Mouse (Mus musculus) testis, postnatal 10 days (tissue): Measurements from ENCODE around the gene Pqlc3.
A peak's percentile ranks its signal among the peaks of the same experiment; 100 is the strongest.

Experiments used
- DNase-seq: peaks from one replicate; pipeline ENCODE4 v3.0.0; 2021; ENCODE audit warnings: low spot score

Gene Pqlc3

GRCm38 (mm10) chr12:17001211-17001610, 1.0 kb upstream of the Pqlc3 start:
- no peak for DNase-seq

- DNase-seq: no peak
These were observed 420 bp upstream of the Pqlc3 start for GRCm38 (mm10) chr12:17000628-17001027.

- no peak for DNase-seq
These were observed 1.1 kb downstream of the Pqlc3 start for GRCm38 (mm10) chr12:16999146-16999545.

GRCm38 (mm10) chr12:16996886-16997462, 3.2 kb downstream of the Pqlc3 start:
- no peak for DNase-seq

- no peak for DNase-seq
These were observed 3.9 kb downstream of the Pqlc3 start for GRCm38 (mm10) chr12:16996281-16996680.

GRCm38 (mm10) chr12:16994291-16994690, 5.9 kb downstream of the Pqlc3 start:
- DNase-seq: no peak

GRCm38 (mm10) chr12:16992355-16992754, 7.9 kb downstream of the Pqlc3 start:
- no peak for DNase-seq

- DNase-seq: no peak
These were observed 8.8 kb downstream of the Pqlc3 start for GRCm38 (mm10) chr12:16991376-16991775.

- no peak for DNase-seq
These were observed 14.4 kb downstream of the Pqlc3 start for GRCm38 (mm10) chr12:16985778-16986177.

GRCm38 (mm10) chr12:16977120-16977519, 23.1 kb downstream of the Pqlc3 start:
- DNase-seq: no peak

- DNase-seq: no peak
These were observed 33.4 kb downstream of the Pqlc3 start for GRCm38 (mm10) chr12:16966811-16967210.

GRCm38 (mm10) chr12:16963354-16963753, 36.9 kb downstream of the Pqlc3 start:
- no peak for DNase-seq

GRCm38 (mm10) chr12:16958851-16959250, 41.4 kb downstream of the Pqlc3 start:
- peak; percentile 40 for DNase-seq

- no peak for DNase-seq
These were observed 52.0 kb downstream of the Pqlc3 start for GRCm38 (mm10) chr12:16948239-16948638.

- no peak for DNase-seq
These were observed 58.2 kb downstream of the Pqlc3 start for GRCm38 (mm10) chr12:16941976-16942375.
